Mouse (Mus musculus): ENCODE measurements around the gene Plgrkt. TPM values are rescaled to one million over a fixed set of nuclear protein-coding genes. Genes with fewer than 3 reads are reported as not detected.
A peak's percentile ranks its signal among the peaks of the same experiment; 100 is the strongest.
"Not testable (repeated sequence)": the region's sequence is repeated elsewhere in the genome, so short reads cannot be mapped to it uniquely, and the experiment has no call there.

The Plgrkt gene
- polyA plus RNA-seq (2015; fragmentation: Nextera tagmentation; extraction: Ambion mirVana), result 92.6 and 97.6 TPM in 2 replicates

- no peak for ATAC-seq (ENCODE audit: insufficient number of reproducible peaks, insufficient read depth, low FRiP score, low TSS enrichment, low read depth)
- peaks cover 3% of the 10 kb centered on the region; the same call in 1 of the 2 replicates for H3K27me3 ChIP-seq
- no peak within 1 kb of the TSS for H3K27ac ChIP-seq
- no peaks in the 10 kb centered on the region for H3K9me3 ChIP-seq
- H3K4me1 ChIP-seq, result peaks cover 12% of the 10 kb centered on the region
- peak within 1 kb of the TSS; percentile 57 for H3K4me3 ChIP-seq
- WGBS, result 4% methylated on average over 26 of the region's 26 CpGs
- H3K36me3 ChIP-seq, result no peaks in the 10 kb centered on the region
- H3K4me2 ChIP-seq, result peak within 1 kb of the TSS; percentile 87
- H3K9ac ChIP-seq, result peak within 1 kb of the TSS; percentile 63
Observed at GRCm38 (mm10) chr19:29366969-29367622, at the start of gene Plgrkt, which contains the start of gene Cd274. Gene Plgrkt (minus strand): TSS chr19:29367390. Gene Cd274 (plus strand): TSS chr19:29367455.

GRCm38 (mm10) chr19:29416393-29416902, 49.3 kb upstream of the Plgrkt start:
- peaks cover 10% of the 10 kb centered on the region for H3K4me1 ChIP-seq
- no peak for ATAC-seq (ENCODE audit: insufficient number of reproducible peaks, insufficient read depth, low FRiP score, low TSS enrichment, low read depth)
- H3K9ac ChIP-seq, result no peak overlapping the region
- 63% methylated on average over 3 of the region's 3 CpGs for WGBS
- no peaks in the 10 kb centered on the region for H3K27me3 ChIP-seq
- no peaks in the 10 kb centered on the region for H3K9me3 ChIP-seq
- H3K4me2 ChIP-seq, result no peak overlapping the region
- H3K27ac ChIP-seq, result no peak overlapping the region
- H3K4me3 ChIP-seq, result no peak overlapping the region
- H3K36me3 ChIP-seq, result no peaks in the 10 kb centered on the region

GRCm38 (mm10) chr19:29414917-29415316, 47.7 kb upstream of the Plgrkt start:
- H3K36me3 ChIP-seq; ATAC-seq (ENCODE audit: insufficient number of reproducible peaks, insufficient read depth, low FRiP score, low TSS enrichment, low read depth); H3K27ac ChIP-seq: not testable (repeated sequence)

GRCm38 (mm10) chr19:29414513-29414912, 47.3 kb upstream of the Plgrkt start:
- H3K4me1 ChIP-seq, result peaks cover 19% of the 10 kb centered on the region
- H3K27ac ChIP-seq, result no peak overlapping the region
- no peak overlapping the region for H3K9ac ChIP-seq
- H3K27me3 ChIP-seq, result no peaks in the 10 kb centered on the region
- H3K4me3 ChIP-seq, result no peak overlapping the region
- no peak for ATAC-seq (ENCODE audit: insufficient number of reproducible peaks, insufficient read depth, low FRiP score, low TSS enrichment, low read depth)
- H3K4me2 ChIP-seq, result no peak overlapping the region
- WGBS, result 81% methylated on average over 3 of the region's 3 CpGs
- H3K9me3 ChIP-seq, result no peaks in the 10 kb centered on the region
- no peaks in the 10 kb centered on the region for H3K36me3 ChIP-seq

More at GRCm38 (mm10) chr19:29414917-29415316, 47.7 kb upstream of the Plgrkt start:
- peaks cover 18% of the 10 kb centered on the region for H3K4me1 ChIP-seq
- not testable (repeated sequence) for H3K27me3 ChIP-seq, H3K4me3 ChIP-seq, H3K9ac ChIP-seq, H3K9me3 ChIP-seq, H3K4me2 ChIP-seq

GRCm38 (mm10) chr19:29412476-29413420, 45.6 kb upstream of the Plgrkt start:
- peak; percentile 91 for ATAC-seq (ENCODE audit: insufficient number of reproducible peaks, insufficient read depth, low FRiP score, low TSS enrichment, low read depth)
- peak overlapping the region; percentile 16; the same call in 1 of the 2 replicates for H3K4me2 ChIP-seq
- H3K9me3 ChIP-seq, result no peaks in the 10 kb centered on the region
- H3K36me3 ChIP-seq, result no peaks in the 10 kb centered on the region
- no peak overlapping the region for H3K4me3 ChIP-seq
- H3K27ac ChIP-seq, result peak overlapping the region; percentile 98
- no peak overlapping the region for H3K9ac ChIP-seq
- H3K4me1 ChIP-seq, result peaks cover 30% of the 10 kb centered on the region
- no peaks in the 10 kb centered on the region for H3K27me3 ChIP-seq
- WGBS, result 19% methylated on average over 6 of the region's 6 CpGs

- ATAC-seq (ENCODE audit: insufficient number of reproducible peaks, insufficient read depth, low FRiP score, low TSS enrichment, low read depth), result no peak
- Histone ChIP-seq H3K27ac (0 out of 2 replicates have a peak within 1 kb of the TSS, but pooled peaks have one; percentile 3), H3K4me1 (peaks cover 47% of the 10 kb centered on the region), H3K9ac (no peak within 1 kb of the TSS), H3K27me3 (no peaks in the 10 kb centered on the region), H3K36me3 (no peaks in the 10 kb centered on the region), H3K9me3 (no peaks in the 10 kb centered on the region), H3K4me3 (no peak within 1 kb of the TSS), H3K4me2 (no peak within 1 kb of the TSS)
- 65% methylated on average over 4 of the region's 4 CpGs for WGBS
Observed at GRCm38 (mm10) chr19:29410619-29411018, 43.4 kb upstream of the Plgrkt start, which contains the start of gene Pdcd1lg2. Gene Pdcd1lg2 (plus strand): TSS chr19:29410919.

- H3K4me3 ChIP-seq, result no peak overlapping the region
- H3K27ac ChIP-seq, result peak overlapping the region; percentile 3
- H3K9me3 ChIP-seq, result no peaks in the 10 kb centered on the region
- H3K36me3 ChIP-seq, result no peaks in the 10 kb centered on the region
- H3K4me2 ChIP-seq, result peak overlapping the region; percentile 5; the same call in 1 of the 2 replicates
- peaks cover 45% of the 10 kb centered on the region for H3K4me1 ChIP-seq
- 39% methylated on average over 18 of the region's 18 CpGs for WGBS
- peak; percentile 45; the same call in 1 of the 2 replicates for ATAC-seq (ENCODE audit: insufficient number of reproducible peaks, insufficient read depth, low FRiP score, low TSS enrichment, low read depth)
- no peak overlapping the region for H3K9ac ChIP-seq
- H3K27me3 ChIP-seq, result no peaks in the 10 kb centered on the region
Observed at GRCm38 (mm10) chr19:29406042-29407017, 39.1 kb upstream of the Plgrkt start.

- no peak overlapping the region for H3K9ac ChIP-seq
- no peak overlapping the region for H3K4me3 ChIP-seq
- H3K27me3 ChIP-seq, result no peaks in the 10 kb centered on the region
- peaks cover 38% of the 10 kb centered on the region for H3K4me1 ChIP-seq
- no peaks in the 10 kb centered on the region for H3K36me3 ChIP-seq
- no peak for ATAC-seq (ENCODE audit: insufficient number of reproducible peaks, insufficient read depth, low FRiP score, low TSS enrichment, low read depth)
- no peaks in the 10 kb centered on the region for H3K9me3 ChIP-seq
- WGBS, result 26% methylated on average over 2 of the region's 2 CpGs
- H3K27ac ChIP-seq, result no peak overlapping the region
- H3K4me2 ChIP-seq, result no peak overlapping the region
Observed at GRCm38 (mm10) chr19:29405388-29405787, 38.2 kb upstream of the Plgrkt start.

GRCm38 (mm10) chr19:29403251-29403650, 36.1 kb upstream of the Plgrkt start:
- ATAC-seq (ENCODE audit: insufficient number of reproducible peaks, insufficient read depth, low FRiP score, low TSS enrichment, low read depth), result no peak
- Histone ChIP-seq H3K27ac (no peak overlapping the region), H3K4me1 (peaks cover 28% of the 10 kb centered on the region), H3K36me3 (no peaks in the 10 kb centered on the region), H3K4me2 (no peak overlapping the region), H3K27me3 (no peaks in the 10 kb centered on the region), H3K9ac (no peak overlapping the region), H3K4me3 (no peak overlapping the region), H3K9me3 (peaks cover 4% of the 10 kb centered on the region; the same call in 1 of the 2 replicates)
- WGBS, result 66% methylated on average over 4 of the region's 4 CpGs

- WGBS, result 88% methylated on average over 4 of the region's 4 CpGs
- Histone ChIP-seq H3K4me3 (no peak overlapping the region), H3K9ac (no peak overlapping the region), H3K27ac (no peak overlapping the region), H3K36me3 (no peaks in the 10 kb centered on the region), H3K9me3 (peaks cover 9% of the 10 kb centered on the region; the same call in 1 of the 2 replicates), H3K4me2 (no peak overlapping the region), H3K27me3 (no peaks in the 10 kb centered on the region), H3K4me1 (peaks cover 24% of the 10 kb centered on the region)
- ATAC-seq (ENCODE audit: insufficient number of reproducible peaks, insufficient read depth, low FRiP score, low TSS enrichment, low read depth), result no peak
Observed at GRCm38 (mm10) chr19:29402621-29403020, 35.4 kb upstream of the Plgrkt start.

All from embryonic facial prominence, embryonic 13.5 days (tissue).